Mouse (Mus musculus) embryo, embryonic 10.5 days (tissue): ENCODE measurements at regions not wholly inside any gene's neighbourhood (a gene's known extent, or its start where the extent isn't known, plus 50 kb on each side); places are given as distances from the start of the nearest gene placed in this dataset.

Source experiments
- DNase-seq: peaks from one replicate; pipeline ENCODE4 v3.0.0-alpha.2; 2015; ENCODE audit warnings: low spot score

DNA sequence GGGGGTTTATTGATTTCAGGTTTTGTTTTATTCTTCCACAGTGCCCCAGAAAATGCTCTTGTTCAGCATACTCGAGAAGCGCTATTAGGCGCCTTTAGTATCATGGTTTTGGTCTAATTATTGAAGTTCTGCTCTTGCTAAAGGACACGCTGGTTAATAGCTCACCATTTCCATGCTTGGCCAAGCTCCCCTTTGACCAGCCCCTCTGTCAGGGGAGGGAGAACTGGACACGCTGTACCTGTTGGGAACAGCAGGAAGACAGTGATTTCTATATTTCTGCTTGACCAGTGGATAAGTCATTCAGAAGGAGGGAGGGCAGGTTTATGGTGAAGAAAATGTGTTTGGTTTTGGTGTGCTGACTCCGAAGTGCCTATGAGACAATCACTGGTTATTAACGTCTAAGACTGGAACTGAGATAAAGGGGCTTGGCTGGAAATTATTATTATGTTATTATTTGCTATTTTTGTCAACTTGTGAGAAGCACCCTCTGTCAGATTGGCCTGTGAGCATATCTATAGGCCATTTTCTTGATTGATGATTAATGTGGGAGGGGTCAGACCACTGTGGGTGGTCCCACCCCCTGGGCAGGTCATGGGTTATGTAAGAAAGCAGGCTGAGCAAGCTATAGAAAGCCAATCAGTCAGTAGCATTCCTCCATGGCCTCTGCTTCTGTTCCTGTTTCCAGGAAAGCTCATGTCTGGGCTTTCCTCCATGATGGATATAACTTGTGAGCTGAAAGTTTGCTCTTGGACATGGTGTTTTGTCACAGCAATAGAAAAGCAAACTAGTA is 51.2 kb upstream of the Tanc2 start:
- DNase-seq = no peak

DNA sequence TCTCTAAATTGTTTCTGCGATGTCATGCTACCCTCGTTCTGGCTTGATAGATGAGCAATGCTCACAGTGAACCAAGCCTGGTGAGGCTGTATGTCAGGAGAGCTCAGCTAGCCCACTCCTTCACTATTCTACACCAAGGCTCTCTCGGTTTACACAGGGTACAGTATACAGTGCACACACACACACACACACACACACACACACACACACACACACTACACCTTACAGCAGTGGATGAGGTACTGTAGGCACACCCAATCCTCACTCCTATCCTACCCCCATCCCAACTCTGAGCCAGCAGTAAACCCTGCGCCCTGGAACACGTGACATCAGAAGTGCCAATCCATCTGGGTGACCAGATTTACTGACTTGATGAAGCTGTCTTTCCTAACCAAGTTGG is 57.2 kb upstream of the Tanc2 start:
- no peak for DNase-seq

DNA sequence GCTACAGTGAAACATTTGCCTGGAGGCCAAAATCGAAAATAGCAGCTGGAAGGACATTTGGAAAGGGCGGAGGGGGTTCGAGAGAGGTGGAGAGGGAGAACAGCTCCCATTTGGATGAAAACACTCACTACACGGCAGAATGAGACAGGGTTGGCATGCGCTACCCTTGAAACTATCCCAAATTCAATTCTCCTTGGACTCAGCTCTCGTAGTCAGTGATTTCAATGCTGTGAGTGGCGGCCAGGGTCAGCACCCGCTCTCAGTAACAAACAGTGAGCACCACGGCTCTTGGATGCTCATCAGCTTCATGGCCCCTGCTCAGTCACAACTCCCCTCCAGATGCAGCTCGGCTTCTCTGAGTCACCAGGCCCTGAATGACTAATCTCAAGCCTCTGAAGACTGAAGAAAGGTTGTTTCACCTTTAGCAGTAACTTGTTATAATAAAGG is 59.1 kb upstream of the Tanc2 start:
- no peak for DNase-seq

DNA sequence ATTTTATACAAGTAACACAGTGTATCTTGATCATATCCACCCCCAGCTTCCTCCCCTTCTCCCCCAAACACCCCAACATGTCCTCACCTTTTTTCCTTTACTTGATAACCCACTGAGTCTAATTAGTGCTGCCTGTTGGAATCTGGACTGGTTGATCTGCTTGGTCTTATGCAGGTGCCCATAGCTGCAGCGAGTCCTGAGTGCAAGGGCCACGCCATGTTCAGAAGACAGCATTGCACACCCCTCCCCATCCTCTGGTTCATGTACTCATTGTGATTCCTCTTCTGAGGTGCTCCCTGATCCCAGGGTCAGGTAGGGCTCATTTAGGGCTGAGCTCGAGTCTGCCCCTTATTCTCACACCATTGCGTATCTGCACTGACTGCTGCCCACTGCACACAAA is 63.7 kb upstream of the Tanc2 start:
- no peak for DNase-seq

DNA sequence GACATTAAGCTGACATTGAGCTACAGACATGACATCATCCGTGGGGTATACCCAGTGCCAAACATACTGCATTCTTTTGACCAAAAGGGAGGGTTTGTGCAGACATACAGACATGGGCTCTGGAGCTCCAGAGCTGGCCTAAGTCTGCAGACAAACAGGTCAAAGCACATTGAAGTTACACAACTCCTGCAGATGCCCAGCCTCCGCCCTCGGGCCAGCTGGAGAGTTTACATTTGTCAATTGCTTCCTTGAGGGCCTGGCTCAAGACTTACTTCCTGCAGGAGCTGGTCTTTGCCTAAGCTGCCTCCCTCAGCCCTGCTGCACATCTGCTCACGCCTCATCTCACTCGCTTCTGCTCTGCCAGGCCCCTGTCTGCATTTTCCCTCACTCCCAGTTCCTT is 64.2 kb upstream of the Tanc2 start:
- DNase-seq = peak; percentile 64

DNA sequence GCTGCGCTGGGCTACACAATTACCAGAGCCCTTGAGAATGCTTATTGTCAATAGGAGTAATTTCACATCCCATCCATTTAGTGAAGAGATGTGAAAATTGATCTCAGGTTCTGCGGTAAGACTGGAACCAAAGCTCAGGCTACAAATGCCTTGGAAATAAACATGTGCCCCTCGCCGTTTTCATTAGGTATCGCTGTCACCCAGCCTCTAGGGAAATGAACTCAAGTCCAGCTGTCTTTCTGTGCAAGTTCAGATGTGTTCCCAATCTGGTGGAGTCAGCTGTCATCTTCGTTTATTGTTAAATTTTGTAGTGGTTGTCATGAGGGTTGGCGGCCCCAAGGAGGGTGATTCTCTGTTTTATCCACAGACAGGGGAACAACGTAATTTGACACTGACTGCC is 65.4 kb upstream of the Tanc2 start:
- peak; percentile 55 for DNase-seq

DNA sequence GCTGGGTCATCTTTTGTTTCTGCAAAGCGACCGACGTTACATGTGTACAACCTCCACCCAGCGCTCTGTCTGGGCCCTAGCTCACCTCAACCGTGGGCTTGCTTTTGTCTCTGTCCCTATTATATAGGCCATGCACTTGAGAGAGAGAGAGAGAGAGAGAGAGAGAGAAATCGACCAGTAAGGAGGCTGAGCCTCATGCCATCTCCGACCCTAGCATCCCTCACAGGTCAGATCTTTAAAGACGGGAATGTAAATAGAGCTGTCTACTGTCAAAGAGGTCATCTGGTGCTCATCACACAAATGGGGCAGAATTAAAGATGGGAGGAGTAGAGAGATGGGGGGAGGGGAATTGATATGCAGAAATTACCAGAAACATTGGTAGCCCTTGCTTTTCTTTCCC is 66.0 kb upstream of the Tanc2 start:
- peak; percentile 59 for DNase-seq

DNA sequence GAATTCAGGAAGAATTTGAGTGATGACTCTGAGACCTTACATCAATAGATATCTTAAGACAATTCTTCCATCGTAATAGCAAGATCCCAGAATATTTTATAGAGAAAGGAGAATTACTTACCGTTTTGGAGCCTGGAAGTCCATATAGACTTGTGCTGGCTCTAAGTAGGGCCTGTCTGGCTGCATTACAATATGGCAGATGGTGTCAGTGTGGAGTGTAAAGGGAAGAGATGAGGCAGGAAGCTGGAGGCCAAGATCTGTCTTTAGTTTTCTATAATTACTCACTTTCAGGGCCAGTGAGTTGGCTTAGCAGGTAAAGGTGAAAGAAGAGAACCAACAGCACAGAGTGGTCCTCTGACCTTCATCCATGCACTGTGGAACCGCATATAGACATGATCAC is 63.9 kb upstream of the March10 start:
- DNase-seq = no peak

DNA sequence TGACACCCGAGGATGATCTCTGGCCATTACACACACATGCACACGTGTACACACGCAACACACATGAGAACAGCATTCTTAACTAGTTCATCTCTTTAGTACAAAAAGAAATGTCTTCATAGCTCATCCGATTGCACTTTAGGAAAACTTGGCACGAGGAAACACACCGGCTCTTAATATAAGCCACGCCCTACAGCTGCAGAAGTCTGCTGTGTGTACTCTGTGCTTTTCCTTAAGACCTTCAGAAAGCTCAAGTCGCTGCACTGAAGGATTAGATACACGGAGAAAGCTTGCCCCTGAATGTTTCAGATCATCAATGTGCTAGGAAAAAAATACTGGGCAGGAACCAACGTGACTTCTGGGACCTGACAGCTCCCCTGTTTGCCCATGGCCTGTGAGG is 56.7 kb upstream of the March10 start:
- DNase-seq = no peak

DNA sequence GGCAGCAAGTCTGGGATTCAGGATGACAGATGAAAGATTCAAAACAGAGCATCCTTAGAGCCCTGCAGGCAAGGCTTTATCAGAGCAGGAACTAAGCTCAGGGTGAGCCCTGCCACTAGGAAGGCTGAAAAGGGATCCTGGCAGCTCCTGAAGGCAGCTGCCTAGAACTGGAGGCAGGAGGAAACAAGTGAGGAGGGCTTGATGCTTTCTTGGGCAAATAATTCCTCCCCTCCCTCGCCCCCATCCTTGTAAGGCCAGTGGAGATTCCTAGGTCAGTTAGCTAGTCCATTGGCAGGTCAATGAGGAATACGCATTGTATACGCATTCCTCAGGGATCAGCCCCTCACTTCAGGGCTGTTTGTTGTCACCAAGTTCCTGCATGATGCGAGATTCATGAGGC is 54.1 kb upstream of the March10 start:
- no peak for DNase-seq

DNA sequence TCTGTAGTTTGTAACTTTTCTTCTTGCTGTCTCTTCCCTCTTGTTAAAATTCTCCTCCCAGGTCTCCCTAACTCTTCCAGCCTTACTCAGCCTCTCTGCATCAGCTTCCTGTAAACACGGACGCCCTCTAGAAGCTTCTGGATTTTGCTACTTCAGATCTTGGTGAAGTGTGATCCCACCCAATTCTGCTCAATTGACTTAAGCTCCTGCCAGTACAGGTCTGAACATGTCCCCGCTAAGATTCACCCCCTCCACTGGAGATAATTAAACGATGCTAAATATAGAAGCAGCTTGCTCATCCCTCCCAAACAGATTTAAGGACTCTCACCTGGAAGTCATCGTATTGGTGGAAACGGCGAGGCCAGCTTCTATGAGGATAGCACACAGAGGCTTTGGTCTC is 53.5 kb upstream of the March10 start:
- DNase-seq = no peak

DNA sequence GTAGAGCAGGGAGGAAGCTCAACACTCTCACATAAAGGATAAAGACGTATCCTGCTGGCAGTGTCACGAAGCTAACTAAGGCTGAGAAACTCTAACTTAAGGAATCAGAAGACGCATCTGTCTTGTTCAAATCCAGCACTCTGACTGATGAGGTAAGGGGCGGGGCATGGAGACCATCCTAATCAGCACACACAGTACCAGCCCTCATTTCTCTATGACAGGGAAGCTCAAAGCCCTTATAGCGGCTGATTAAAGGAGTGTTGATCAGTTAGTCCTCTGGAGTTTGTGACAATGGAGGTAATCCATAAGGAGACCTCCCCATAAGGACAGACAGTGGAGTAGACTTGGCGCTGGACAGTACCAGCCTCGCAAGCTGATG is 52.1 kb upstream of the March10 start:
- DNase-seq = no peak

DNA sequence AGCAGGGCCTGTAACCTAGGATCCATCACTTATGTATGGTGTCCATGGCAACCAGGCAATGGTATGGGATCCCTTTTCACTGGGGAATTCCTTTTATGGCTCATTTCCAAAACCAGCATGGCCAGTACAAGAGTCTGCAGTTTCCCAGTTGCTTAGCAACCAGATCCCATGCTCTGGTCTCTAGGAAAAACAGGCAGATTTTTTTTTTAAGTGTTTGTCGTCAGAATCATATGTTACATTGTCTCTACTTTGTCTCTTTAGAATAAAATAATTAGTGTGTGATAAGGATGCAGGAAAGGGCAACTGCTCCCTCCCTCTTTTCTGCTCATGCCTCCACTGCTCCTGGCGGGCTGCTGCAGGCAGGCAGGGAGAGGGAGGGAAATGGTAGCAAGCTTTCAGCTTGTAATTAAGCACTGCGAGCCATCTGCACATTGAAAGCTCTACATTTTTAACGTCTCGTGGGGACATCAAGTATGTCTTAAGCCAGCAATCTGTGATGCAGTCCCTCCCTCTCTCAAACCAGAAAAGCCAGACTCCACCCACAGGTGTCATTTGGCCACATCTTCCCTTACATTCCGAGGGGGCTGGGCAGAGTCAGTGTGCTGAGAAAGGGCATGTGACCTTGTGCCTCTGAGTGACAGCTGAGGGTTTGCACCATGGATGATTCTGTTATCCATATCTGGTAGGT is 51.6 kb upstream of the March10 start:
- DNase-seq = peak; percentile 93

DNA sequence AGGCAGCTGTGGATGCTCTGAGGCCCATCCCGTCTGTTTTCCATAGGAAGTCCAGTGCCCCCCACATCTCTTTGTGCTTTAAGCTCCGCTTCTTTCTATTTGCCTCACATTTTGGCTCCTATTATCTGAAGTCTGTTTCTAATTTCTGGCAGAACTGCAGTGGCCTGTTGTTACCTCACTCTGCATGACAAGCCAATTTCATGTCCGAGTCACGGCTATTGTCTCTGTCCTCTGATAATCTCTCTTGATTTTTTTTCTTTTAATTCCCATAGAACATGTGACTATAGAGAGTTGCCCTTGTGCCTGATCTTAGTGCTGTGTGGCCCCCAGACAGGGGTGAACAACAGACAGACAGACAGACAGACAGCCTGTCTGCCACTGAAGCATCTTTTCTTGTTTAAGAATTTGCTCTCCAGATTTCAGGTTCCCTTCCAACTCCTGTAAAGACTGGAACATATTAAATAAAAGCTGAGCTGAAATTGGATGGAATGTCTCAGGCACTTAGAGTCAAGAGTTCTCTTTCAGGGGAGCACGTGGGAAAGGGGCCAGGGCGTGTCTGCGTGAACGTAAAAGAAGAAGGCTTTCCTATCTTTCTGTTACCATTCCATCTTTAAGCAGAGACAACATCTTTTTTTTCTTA is 50.9 kb upstream of the March10 start:
- peak; percentile 56 for DNase-seq
